Mouse (Mus musculus) liver, embryonic 13.5 days (tissue): ENCODE measurements at regions not wholly inside any gene's neighbourhood (a gene's known extent, or its start where the extent isn't known, plus 50 kb on each side); places are given as distances from the start of the nearest gene placed in this dataset.
"Not testable (repeated sequence)": the region's sequence is repeated elsewhere in the genome, so short reads cannot be mapped to it uniquely, and the experiment has no call there.

ENCODE experiments used
- ATAC-seq: fragments of 200-750 bp; cut with Nextera tagmentation; 2 replicates; pipeline ENCODE4 v1.8.0; 2017; ENCODE audit warnings: low read depth, mild to moderate bottlenecking, moderate number of reproducible peaks, moderate library complexity
- DNase-seq: peaks from one replicate; pipeline ENCODE4 v3.0.0; 2022
- H3K27ac ChIP-seq: fragments of 300-500 bp; sonication (generic); 2 replicates; pipeline ENCODE4 v1.5.1; 2015; ENCODE audit warnings: moderate library complexity, mild to moderate bottlenecking, inconsistent platforms
- H3K27me3 ChIP-seq: fragments of 300-500 bp; sonication (generic); 2 replicates; pipeline ENCODE4 v1.6.1; 2015; ENCODE audit warnings: mild to moderate bottlenecking, inconsistent platforms
- H3K36me3 ChIP-seq: fragments of 300-500 bp; sonication (generic); 2 replicates; pipeline ENCODE4 v1.6.1; 2015; ENCODE audit warnings: mild to moderate bottlenecking, inconsistent platforms
- H3K4me1 ChIP-seq: fragments of 300-500 bp; sonication (generic); replicated peaks from 2 replicates; pipeline ENCODE4 v1.6.1; 2015; ENCODE audit warnings: inconsistent platforms
- H3K4me2 ChIP-seq: fragments of 300-500 bp; sonication (generic); 2 replicates; pipeline ENCODE4 v1.6.1; 2015; ENCODE audit warnings: inconsistent platforms, mild to moderate bottlenecking, moderate library complexity
- H3K4me3 ChIP-seq: fragments of 300-500 bp; sonication (generic); replicated peaks from 2 replicates; pipeline ENCODE4 v1.5.1; 2015; ENCODE audit warnings: mild to moderate bottlenecking, inconsistent platforms
- H3K9ac ChIP-seq: fragments of 300-500 bp; sonication (generic); 2 replicates; pipeline ENCODE4 v1.6.1; 2015; ENCODE audit warnings: mild to moderate bottlenecking, inconsistent platforms
- H3K9me3 ChIP-seq: fragments of 300-500 bp; sonication (generic); replicated peaks from 2 replicates; pipeline ENCODE4 v1.6.1; 2016; ENCODE audit warnings: inconsistent platforms
- WGBS: fragments of 180-500 bp; shearing (Covaris S2); methylation state at CpG from one replicate; pipeline ENCODE4 v1.1.7; 2015; ENCODE audit not compliant: insufficient replicate concordance; 5-methylcytosine and 5-hydroxymethylcytosine counted together

- not testable (repeated sequence) for H3K4me1 ChIP-seq, DNase-seq, H3K36me3 ChIP-seq, H3K27me3 ChIP-seq, H3K4me3 ChIP-seq, ATAC-seq, H3K27ac ChIP-seq, H3K4me2 ChIP-seq, H3K9ac ChIP-seq
- 84% methylated on average over 17 of the region's 17 CpGs for WGBS
- H3K9me3 ChIP-seq: peaks cover 18% of the 10 kb centered on the region
Observed at GRCm38 (mm10) chr17:27279491-27280288, 75.4 kb upstream of the Lemd2 start.

DNA sequence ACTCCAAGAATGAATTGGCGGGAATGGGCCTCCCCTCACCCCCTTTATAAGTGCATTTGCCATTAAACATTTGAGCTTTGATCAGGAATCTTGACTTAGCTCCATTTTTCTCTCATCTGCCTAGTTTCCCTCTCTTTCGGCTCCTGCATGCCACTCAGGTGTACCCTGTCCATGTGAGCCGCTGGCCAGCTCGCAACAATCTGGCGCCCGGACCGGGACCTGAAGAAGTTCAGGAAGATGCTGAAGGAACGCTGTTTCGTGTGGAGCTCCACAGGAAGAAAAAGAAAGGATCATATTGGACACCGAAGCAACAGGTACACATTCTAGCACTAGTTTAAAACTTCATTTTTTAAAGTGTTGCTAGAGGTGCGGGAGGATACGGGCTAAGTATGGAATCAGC lies 73.5 kb upstream of the Lemd2 start:
- WGBS: 79% methylated on average over 12 of the region's 12 CpGs
- ATAC-seq, DNase-seq, H3K27me3 ChIP-seq, H3K9ac ChIP-seq, H3K4me2 ChIP-seq, H3K4me1 ChIP-seq, H3K4me3 ChIP-seq, H3K36me3 ChIP-seq, H3K27ac ChIP-seq: not testable (repeated sequence)
- peaks cover 24% of the 10 kb centered on the region for H3K9me3 ChIP-seq

GRCm38 (mm10) chr17:27271756-27272155 lies 67.5 kb upstream of the Lemd2 start:
- not testable (repeated sequence) for DNase-seq, H3K4me3 ChIP-seq, H3K27ac ChIP-seq, H3K9ac ChIP-seq, H3K27me3 ChIP-seq, H3K4me2 ChIP-seq, H3K4me1 ChIP-seq, H3K36me3 ChIP-seq, ATAC-seq
- WGBS: 77% methylated on average over 12 of the region's 12 CpGs
- peaks cover 12% of the 10 kb centered on the region for H3K9me3 ChIP-seq

- H3K9ac ChIP-seq, DNase-seq, H3K4me3 ChIP-seq, H3K27me3 ChIP-seq, H3K9me3 ChIP-seq, H3K27ac ChIP-seq, H3K4me2 ChIP-seq, ATAC-seq, H3K4me1 ChIP-seq, H3K36me3 ChIP-seq: not testable (repeated sequence)
- WGBS: 80% methylated on average over 8 of the region's 8 CpGs
Observed at GRCm38 (mm10) chr17:27270776-27271175, 66.5 kb upstream of the Lemd2 start.

DNA sequence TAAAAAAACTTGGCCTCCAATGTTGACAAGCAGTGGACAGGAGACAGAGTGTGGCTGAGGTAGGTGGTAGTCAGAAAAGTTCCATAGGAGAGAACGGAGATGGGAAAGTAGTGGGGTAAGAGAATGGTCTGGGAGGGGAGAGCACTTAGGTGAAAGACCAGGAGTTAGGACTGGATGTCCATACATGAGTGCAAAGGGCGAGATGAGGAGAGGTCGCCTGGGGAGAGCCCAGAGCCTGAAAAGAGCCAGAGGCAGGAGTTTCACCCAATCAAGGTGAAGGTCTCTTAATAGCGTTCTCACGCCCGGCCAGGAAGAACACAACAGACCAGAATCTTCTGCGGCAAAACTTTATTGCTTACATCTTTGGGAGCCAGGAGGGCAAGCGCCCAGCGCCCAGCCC lies 60.3 kb upstream of the Lemd2 start:
- DNase-seq, H3K4me1 ChIP-seq, H3K36me3 ChIP-seq, ATAC-seq, H3K4me3 ChIP-seq, H3K27me3 ChIP-seq, H3K9me3 ChIP-seq, H3K9ac ChIP-seq, H3K27ac ChIP-seq, H3K4me2 ChIP-seq: not testable (repeated sequence)
- 80% methylated on average over 7 of the region's 9 CpGs for WGBS

- no peak overlapping the region for H3K27ac ChIP-seq
- 52% methylated on average over 4 of the region's 4 CpGs for WGBS
Observed at GRCm38 (mm10) chr17:27262607-27263006, 58.3 kb upstream of the Lemd2 start.

GRCm38 (mm10) chr17:27261981-27262380 lies 57.7 kb upstream of the Lemd2 start:
- Histone ChIP-seq H3K4me1 (no peaks in the 10 kb centered on the region), H3K9ac (no peak overlapping the region), H3K9me3 (no peaks in the 10 kb centered on the region), H3K27ac (no peak overlapping the region), H3K4me3 (no peak overlapping the region), H3K4me2 (no peak overlapping the region), H3K36me3 (no peaks in the 10 kb centered on the region), H3K27me3 (no peaks in the 10 kb centered on the region)
- 74% methylated on average over 9 of the region's 9 CpGs for WGBS
- DNase-seq (no peak), ATAC-seq (no peak)

More at GRCm38 (mm10) chr17:27262607-27263006, 58.3 kb upstream of the Lemd2 start:
- ATAC-seq (no peak), DNase-seq (no peak)
- H3K27me3 ChIP-seq: no peaks in the 10 kb centered on the region
- no peaks in the 10 kb centered on the region for H3K36me3 ChIP-seq
- H3K9me3 ChIP-seq: no peaks in the 10 kb centered on the region
- no peaks in the 10 kb centered on the region for H3K4me1 ChIP-seq
- no peak overlapping the region for H3K9ac ChIP-seq
- H3K4me2 ChIP-seq: no peak overlapping the region
- no peak overlapping the region for H3K4me3 ChIP-seq

GRCm38 (mm10) chr17:27261251-27261650 lies 57.0 kb upstream of the Lemd2 start:
- ATAC-seq (no peak), DNase-seq (no peak)
- Histone ChIP-seq H3K4me1 (no peaks in the 10 kb centered on the region), H3K9me3 (no peaks in the 10 kb centered on the region), H3K27me3 (no peaks in the 10 kb centered on the region), H3K4me3 (no peak overlapping the region), H3K9ac (no peak overlapping the region), H3K4me2 (no peak overlapping the region), H3K36me3 (no peaks in the 10 kb centered on the region), H3K27ac (no peak overlapping the region)
- WGBS: 33% methylated on average over 2 of the region's 2 CpGs

- no peak overlapping the region for H3K4me3 ChIP-seq
- H3K27me3 ChIP-seq: no peaks in the 10 kb centered on the region
- H3K4me2 ChIP-seq: no peak overlapping the region
- ATAC-seq: no peak
- H3K36me3 ChIP-seq: no peaks in the 10 kb centered on the region
- H3K27ac ChIP-seq: no peak overlapping the region
- WGBS: 74% methylated on average over 9 of the region's 9 CpGs
- DNase-seq: no peak
- H3K4me1 ChIP-seq: no peaks in the 10 kb centered on the region
- H3K9me3 ChIP-seq: no peaks in the 10 kb centered on the region
- H3K9ac ChIP-seq: no peak overlapping the region
Observed at GRCm38 (mm10) chr17:27260116-27260515, 55.8 kb upstream of the Lemd2 start.

DNA sequence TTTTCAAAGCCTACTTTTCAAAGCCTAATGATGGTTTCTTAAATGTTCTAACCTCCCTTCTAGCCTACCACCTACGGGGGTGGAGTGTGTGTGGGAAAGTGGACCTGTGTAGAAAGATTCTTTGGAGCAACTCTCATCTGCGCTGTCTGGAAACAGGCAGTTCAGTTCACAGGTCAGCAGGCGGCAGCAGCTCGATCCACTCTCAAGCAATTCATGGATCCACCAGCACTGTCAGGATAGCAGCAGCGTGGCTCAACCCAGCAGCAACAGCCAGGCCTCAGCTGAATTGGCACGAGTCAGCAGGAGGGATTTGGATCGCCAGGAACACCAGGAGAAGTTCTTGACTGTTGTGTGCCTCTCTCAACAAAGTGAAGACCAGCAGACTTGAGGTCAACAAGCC lies 53.1 kb upstream of the Lemd2 start:
- H3K36me3 ChIP-seq: no peaks in the 10 kb centered on the region
- H3K9ac ChIP-seq: no peak overlapping the region
- WGBS: 45% methylated on average over 7 of the region's 7 CpGs
- DNase-seq (no peak), ATAC-seq (no peak)
- H3K27ac ChIP-seq: no peak overlapping the region
- H3K27me3 ChIP-seq: no peaks in the 10 kb centered on the region
- no peaks in the 10 kb centered on the region for H3K9me3 ChIP-seq
- H3K4me2 ChIP-seq: no peak overlapping the region
- H3K4me3 ChIP-seq: no peak overlapping the region
- H3K4me1 ChIP-seq: no peaks in the 10 kb centered on the region

DNA sequence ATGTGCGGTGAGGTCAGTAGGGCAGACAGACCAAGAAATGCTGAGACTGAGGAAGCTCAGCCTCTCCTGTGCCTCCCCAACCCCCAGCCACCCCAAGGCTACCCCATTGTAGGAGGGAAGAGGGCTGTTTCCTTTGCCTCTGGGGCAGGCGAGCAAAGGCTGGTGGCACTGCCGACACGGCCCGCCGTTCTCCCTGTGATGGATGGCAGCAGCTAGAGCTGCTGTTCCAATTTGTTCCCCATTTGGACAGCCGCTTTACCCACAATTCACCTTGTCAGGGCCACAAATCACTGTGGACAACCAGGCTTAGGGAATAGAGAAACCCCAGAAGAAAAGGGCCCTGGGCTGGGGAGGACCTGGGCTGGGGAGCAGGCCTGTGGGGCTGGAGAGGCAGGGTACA lies 51.5 kb upstream of the Lemd2 start:
- no peak for ATAC-seq
- Histone ChIP-seq H3K9me3 (no peaks in the 10 kb centered on the region), H3K27me3 (no peaks in the 10 kb centered on the region), H3K4me1 (no peaks in the 10 kb centered on the region), H3K27ac (no peak overlapping the region), H3K4me3 (no peak overlapping the region), H3K36me3 (no peaks in the 10 kb centered on the region), H3K4me2 (no peak overlapping the region), H3K9ac (no peak overlapping the region)
- DNase-seq: no peak
- 53% methylated on average over 7 of the region's 7 CpGs for WGBS
